Mouse (Mus musculus) kidney, postnatal 4 days (tissue): ENCODE results near the gene Arl15.
"Not testable (repeated sequence)": the region's sequence is repeated elsewhere in the genome, so short reads cannot be mapped to it uniquely, and the experiment has no call there.

Source experiments
- DNase-seq, 2 experiments: peaks; one replicate each; pipeline ENCODE4 v3.0.0; 2021; ENCODE audit warnings: mixed read lengths in 2 of 2

Arl15 gene

DNA sequence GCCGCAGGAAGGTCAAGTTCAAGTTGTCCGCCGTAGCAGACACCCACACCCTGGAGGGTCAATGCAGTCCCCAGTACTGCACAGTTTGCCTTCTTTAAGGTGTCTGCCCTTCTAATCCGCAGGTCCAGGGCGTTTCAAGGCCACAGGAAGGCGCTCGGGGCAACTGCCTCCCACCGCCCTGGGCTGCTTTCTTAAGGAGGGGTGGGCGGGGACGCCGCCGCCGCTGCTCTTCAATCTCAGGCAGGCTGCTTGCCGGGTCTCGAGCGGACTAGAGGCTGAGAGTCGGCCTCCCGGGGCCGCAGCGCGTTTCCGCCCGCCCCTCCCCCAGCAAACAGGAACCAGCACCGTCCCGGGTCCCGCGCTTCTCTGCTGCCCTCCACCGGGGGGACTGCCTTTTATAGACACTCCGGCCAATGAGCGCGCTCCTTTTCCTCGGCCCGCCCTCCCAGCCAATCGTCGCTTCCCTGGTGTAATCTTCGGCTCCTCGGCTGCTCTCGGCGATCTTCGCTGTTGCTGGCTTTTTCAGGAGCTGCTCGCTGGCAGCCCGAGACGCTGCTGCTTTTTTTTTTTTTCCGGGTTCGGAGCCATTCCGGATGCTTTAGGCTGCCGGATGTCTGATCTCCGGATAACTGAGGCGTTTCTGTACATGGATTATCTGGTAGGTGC, at the start of gene Arl15:
Arl15 (plus strand) TSS at position 467 of the 666 bp plus-strand sequence.
- DNase-seq, result peak; percentile 99

DNA sequence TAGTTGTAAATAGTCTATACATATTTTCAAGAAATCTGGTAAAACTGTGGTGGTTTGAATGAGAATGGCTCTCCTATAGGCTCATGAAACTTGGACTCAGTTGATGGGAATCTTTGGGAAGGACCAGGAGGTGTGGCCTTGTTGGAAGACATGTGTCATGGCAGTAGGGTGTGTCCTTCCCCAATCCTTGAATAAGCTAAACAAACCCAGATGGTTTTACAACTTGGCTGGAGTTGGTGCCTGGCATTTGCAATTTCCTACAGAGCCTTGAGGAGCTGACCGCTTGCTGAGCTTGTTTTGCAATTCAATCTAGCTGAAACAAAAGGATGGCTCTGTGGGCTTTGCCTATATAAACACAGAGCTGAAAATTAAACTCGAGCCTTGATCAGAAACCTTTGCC, 49.0 kb upstream of the Arl15 start:
- no peak for DNase-seq

DNA sequence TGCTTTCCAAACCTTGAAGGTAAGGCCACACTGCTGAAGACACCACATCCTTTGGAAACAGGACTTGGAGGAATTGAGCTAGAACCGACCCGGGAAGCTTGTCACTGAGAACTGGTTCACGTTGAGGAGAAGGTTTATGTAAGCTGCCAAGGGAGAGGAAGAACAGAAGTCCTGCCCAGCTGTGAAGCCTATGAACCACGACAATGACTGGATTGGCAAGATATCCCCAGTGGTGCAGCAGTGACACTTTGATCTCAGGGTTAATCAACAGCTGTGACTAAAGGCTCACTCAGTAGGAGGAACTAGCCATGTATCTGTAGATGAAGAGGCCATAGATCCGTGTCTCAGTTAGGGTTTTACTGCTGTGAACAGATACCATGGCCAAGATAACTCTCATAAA, 43.5 kb upstream of the Arl15 start:
- no peak for DNase-seq

DNA sequence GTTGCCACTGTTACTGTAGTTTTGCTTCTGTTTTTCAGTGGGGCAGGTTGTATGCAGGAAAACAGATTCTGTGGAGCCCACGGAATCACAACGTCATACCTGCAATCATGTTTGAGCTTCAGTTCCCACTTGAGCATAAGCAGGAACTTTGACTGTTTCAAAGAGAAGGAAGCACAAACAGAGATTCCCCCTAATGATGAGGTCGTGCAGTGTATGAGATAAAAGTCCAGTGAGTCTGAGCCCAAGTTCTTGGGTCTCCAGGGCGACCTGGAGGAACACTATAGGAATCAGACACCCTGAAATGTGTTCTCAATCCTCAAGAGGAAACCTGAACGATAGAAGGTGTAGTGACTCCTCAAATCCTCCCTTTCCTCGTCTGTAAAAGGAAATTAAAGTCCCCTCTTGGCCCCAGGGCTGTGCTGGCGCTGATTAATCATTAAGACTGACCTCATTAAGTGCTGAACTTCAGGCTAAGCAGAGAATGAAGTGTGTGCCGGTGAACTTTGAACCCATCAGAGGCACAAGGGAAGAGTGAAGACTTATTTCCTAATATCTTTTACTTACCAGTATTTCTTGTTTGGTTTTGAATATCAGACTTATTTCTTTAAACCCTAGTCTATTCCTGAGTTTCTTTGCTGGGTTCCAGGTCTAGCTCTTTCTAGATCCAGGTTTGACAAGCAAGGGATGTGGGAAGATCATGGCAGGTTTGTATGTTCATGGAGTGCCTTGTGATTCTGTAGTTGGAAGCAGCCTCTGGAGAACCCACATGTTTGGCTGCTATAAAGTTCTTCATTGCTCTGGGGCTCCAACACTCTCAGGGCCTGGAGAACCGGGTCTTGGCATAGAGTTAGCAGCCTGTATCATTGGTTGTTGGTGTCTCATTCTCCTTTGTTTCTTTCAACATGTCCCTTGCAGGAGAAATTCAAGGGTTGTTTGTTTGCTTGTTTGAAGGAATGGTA, 39.3 kb upstream of the Arl15 start:
- peak; percentile 10 to 32 for DNase-seq

DNA sequence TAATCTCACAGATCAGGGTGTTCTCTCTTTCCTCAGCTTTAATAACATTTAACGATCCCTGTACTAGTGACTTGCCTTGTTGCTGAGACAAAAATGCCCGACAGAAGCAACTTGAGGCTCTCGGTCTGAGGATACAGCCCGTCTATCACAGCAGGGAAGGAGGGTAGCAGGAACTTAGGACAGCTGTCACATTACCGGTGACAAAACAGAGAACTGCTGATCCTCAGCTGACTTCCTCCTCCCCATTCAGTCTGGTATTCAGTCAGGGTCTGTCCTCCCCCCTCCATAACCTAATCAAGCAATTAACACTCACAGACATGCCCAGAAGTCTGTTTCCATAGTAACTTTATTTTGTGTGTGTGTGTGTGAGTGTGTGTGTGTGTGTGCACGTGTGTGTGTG, 38.5 kb upstream of the Arl15 start:
- DNase-seq, result no peak

DNA sequence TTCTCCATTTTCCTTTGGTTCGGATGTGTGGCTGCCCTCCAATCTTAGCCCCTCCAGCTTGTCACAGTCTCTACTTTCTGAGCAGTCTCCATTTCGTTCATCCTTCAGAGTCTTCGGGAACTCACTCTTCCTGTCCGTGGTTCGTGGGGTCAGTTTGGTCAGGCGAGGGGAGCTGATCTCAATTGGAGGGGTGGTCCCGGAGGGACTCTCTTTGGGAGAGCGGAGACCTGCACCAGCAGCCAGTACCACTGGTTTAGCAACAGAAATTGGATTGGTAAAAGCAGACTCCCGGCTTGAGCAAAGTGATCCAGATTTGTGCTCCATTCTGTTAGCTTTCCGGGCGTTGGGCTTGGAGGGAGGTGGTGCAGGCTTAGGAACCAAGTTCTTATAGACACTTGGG, 32.6 kb upstream of the Arl15 start:
- no peak for DNase-seq

DNA sequence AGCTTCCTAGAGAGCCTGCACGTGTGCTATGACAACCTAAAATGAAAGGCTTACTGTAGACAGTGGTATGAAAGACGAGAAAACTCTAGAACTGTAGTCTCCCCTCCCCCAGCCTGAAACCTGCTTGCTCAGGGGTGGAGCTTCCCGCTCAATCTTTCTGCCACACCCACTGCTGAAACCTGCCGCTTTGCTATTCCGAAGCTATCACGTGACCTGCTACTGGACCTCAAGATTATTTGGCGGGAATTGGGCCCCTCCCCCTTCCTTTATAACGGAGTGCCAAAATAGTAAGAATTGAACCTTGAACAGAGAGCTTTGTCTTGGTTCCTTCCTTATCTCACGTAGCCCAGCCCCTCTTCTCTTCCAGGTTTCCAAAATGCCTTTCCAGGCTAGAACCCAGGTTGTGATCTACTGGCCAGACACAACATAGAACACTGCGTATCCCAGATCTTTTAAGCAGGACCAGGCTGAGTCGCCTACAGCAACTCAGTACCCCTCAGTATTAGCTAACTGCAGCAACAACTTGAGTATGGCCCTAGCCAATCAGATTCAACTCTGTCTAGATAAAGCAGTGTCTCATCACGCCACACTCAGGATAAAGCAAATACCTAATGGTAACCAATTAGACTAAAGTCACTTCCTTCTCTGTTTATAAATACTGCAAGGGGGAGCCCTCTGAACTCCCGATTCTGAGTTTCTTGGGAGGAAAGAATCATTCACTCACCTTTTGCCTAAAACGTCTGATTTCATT, 31.4 kb upstream of the Arl15 start:
- DNase-seq, result no peak

DNA sequence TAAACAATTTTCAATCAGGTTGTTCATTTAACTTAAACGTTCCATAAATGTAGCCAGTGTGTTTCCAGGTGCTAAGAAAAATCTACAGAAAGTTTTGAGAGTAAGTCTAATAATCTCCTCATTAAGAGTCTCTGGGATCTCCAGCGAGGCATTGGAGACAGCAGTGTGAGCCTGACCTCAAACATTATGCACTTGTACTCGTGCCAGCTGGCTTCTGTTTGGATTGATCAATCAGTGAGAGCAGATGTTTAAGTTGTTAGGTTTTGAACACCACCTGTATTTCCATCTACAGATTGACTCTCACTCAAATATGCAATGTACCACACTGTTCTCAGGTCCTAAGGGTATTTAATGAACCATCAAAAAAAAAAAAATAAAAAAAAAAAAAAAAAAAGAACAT, 28.9 kb upstream of the Arl15 start:
- no peak for DNase-seq

DNA sequence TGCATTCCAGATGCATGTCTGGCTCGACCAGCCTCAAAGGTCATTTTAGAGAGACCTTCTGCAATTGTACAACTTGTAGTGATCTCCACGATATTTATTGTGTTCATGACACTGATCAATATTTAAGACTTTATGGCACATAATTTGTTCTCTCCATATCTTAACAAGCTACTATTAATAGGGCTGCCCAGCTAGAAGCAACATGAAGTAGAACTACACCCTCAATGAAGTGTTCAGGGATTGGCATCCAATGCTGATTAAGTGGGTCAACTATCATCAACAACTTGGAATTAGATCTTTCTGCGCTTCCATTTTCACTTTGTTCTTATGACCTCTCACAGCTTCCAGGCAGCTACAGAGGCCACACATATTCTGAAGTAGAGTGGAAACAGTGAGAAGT, 24.5 kb upstream of the Arl15 start:
- no peak for DNase-seq

DNA sequence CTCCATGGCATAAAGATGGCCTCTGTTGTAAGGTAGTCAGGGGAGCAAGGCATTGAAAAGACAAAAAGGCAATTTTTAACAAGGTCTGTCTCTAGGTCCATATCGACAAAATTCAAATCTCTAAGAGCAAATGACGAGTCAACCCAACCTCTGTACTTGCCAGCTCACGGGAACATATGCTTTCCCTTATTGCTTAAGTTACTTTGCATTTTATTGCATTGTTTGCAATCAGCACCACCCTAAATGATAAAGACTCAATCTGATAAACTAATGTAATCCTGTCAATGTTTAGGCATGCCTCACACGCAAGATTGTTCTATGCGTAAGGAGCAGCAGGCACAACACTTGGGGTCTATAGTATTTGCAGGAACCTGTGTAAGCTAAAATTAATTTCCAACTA, 24.0 kb upstream of the Arl15 start:
- DNase-seq, result no peak

DNA sequence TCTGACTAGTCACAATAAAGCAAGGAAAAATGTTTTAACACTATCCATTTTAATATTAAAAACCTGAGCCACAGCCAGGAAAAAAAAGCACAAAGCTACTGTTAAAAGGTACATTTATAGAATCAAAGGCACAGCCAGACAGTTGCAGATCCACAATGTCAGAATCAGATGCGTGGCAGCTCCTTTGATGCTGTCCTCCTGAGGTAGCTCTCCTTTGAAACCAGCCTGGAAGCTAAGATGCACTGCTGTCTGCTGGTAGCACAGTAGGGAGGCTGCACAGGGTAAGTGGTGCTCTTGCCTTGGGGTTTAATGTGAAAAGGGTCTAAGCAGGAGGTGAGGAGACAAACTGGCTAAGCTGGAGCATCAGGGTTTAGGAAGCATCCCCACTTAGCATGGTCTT, 23.0 kb upstream of the Arl15 start:
- DNase-seq, result no peak

DNA sequence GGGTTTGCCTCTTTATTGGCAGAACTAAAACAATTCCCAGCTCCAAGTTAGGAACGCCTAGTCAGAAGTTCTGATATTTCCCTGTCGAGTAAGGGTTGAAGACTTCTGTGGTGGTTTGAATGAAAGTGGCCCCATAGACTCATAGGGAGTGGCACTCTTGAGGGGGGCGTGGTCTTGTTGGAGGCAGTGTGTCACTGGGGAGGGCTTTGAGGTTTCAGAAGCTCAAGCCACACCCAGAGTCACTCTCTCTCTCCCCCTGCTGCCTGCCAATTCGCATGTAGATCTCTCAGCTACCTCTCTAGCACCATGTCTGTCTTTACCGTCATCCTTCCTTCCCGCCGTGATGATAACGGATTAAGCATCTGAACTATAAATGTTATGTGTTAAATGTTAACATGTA, 19.5 kb upstream of the Arl15 start:
- DNase-seq, result no peak

DNA sequence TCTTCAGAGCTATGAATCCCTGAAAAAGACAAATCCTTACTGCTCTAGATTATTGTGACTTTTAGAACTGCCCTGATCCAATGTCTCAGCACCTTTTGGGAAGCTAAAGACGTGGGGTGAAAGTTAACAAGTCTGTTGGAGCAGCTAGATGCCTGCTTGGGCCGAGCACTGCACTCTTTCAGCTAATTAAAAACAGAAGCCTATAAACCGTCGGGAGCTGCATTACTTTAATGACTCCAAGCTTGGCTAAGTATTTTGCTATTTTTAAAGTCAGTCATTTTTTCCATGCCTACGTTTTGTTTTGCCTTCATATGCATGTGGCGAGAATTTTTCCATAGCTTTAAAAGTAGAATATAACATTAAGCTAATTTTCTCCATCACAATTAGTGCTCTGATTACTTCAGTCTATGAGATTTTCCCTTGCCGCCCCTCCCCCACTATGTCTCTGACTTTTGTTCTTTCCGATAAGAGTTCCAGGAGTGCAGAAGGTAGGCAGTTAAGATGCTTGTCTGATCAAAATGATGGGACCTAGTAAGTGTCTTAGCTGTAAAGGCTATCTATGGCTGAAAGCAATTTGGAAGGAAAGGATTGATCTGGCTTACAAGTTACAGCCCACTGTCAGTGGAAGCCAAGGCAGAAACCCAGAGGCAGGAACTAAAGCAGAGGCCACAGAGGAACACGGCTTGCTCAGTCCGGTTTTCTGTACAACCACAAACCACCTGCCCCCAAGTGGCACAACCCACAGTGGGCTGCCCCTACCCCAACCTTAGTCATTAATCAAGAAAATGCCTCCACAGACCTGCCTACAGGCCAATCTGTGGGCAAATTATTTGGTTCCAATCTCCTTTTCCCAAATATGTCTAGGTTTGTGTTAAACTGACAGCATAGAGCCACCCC, 18.8 kb upstream of the Arl15 start:
- DNase-seq, result no peak

DNA sequence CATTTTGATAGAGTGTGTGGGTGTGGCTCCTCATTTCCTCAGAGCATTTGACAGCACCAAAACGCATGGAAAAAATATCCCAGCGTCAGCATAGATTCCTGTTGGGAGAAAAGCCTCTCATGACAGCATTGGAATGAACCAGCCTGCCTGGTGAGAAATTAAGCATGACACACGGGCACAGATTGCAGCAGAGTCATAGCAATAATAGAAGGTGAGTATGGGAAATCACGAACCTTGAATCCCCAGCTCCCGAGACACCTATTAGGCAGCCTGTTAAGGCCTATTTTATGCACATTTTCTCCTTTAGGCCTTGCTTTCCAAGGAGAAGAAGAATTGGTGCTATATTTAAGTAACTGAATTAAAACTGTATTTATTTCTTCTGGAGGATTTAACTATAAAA, 8.5 kb upstream of the Arl15 start:
- DNase-seq, result no peak

DNA sequence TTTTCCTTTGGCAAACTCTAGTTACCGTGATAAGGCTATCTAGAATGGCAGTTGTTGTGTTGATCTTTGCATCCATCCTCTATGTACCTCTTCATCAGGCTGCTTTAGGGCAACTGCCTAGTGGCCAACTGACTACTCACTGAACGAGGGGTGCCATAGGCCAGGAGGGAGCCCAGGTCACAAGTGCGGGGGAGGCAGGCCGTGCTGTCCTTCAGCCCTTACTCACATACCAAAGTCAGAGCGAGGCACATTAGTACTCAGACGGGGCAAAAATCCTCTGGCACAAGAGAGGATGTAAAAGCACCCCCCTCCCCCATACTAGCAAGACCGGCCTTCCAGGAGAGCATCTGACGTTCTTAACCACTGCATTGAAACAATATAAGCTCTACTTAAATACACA, 7.2 kb upstream of the Arl15 start:
- no peak for DNase-seq

DNA sequence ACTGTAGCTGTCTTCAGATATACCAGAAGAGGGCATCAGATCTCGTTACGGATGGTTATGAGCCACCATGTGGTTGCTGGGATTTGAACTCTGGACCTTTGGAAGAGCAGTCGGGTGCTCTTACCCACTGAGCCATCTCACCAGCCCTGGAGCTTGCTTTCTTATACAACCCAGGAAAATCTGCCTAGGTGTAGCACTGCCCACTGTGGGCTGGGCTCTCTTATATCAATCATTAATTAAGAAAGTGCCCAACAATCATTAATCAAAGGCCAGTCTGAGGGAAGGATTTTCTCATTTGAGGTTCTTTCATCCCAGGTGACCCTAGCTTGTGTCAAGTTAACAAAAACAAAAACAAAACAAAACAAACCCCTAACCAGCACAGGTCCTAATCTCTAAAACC, 4.3 kb upstream of the Arl15 start:
- DNase-seq, result not testable (repeated sequence)

DNA sequence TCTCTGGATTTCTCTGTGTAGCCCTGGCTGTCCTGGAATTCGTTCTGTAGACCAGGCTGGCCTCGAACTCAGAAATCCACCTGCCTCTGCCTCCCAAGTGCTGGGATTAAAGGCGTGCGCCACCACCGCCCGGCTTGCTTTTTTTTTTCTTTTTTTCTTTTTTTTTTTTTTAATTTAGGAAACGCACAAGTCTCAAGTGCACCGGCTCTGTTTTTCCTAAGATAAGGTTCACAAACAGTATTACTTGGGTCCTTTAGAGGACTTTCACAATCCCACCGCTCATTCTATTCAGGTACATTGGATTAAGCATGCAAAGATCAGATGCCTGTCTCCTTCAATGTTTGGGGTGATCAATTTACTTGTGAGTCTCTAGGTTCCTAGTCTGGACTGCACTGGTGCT, 668 bp upstream of the Arl15 start:
- no peak for DNase-seq

DNA sequence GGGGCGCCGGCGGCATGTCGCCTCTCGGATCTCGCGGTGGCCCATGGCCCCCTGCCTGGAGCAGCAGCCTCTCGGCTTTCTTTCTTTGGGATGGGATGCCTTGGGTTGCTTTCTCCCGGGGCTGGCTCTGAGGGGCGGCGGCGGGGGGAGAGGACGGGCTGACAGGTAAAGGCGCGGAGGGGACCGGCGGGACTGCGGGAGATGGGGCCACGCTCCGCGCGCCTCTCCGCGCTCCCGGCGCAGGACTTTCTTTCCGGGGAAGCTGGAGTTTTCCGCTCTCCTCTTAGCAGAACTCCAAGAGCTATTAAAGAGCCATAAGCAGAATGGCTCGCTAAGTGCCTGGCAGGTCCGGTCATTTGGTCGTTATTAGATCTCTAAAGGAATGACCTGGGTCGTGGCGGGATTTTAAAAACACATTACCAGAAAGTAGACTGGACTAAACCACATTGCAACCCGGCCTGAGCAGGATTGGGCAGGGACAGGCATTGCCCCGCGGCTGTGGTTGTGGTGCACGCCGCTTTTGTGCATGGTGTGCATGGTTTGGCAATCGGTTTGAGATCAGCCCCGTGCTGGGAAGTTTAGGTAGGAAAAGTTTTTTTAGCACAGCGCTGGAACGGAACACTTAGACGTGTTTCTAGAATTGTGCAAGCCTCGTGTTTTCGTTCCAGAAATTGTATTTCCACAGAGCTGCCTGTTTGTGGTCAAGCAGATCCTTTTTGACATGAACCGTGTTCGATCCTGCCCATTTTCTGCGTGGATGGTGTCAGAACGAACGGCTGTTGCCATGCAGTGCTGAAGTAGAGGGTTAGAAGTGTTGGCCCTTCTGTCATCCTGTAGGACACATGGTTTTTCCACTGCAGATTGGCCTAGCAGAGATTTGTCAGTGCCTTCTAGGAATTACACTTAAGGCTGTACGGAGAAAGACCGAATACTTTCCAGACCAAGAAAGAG, 675 bp downstream of the Arl15 start:
- DNase-seq, result peak; percentile 66 to 79

DNA sequence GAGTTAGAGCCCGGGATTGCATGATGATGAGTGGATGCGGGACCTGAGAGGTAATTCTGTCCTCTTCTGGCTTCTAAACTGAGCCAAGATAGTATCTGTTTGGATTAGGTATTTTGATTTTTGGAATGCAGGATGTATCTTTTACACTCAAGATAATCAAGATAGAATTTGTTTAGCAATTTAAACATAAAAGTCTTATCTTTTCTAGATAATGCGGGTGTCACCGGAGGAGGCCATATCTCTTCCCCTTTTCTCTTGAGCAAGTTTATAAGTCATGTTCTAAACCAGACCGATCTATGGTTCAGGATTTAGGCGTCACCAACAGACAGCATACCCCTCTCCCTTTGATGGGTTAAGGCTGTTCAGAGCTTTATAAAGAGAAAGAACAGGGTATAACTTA, 3.1 kb downstream of the Arl15 start:
- no peak for DNase-seq

DNA sequence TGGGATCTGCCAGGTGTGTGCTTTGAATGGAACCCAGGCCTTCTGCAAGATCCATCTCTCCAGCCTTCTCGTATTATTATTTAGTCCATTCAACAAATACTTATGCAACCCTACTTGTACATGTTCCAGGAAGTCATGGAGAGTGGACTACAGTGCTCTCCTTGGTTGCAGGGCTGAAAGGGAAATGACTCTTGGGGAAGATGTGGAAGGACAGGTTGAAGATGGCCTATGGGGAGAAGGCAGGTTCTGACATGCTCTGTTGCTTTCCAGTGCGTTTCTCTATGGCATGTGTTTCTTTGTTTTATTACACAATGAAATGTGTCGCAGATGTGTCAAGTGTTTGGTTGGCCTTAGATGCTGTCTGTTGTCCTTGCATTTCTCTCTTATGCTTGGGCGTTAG, 5.1 kb downstream of the Arl15 start:
- no peak for DNase-seq

DNA sequence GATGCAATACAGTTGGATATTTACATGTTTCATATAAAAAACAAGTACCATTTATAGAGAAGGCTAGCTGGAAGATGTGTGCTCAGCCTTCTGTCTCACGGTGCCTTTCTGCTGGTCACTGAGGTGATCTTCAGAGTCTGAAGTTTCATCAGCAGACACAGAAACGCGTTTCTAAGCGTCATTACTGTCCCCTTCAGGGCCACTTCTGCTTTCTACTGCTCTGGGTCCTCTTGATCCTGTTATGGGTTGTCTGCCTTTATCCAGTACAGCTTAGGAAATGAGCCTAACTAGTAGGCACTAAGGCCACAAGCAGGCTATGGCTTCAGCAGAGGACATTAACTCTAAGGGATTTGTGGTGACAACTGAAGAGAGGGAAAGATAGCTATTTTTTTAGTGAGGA, 5.9 kb downstream of the Arl15 start:
- no peak for DNase-seq
